Mouse (Mus musculus) small intestine, adult 2 months (tissue): ENCODE measurements around the gene Trex1.

Experiments used
- CTCF ChIP-seq: fragments of 200-500 bp; IDR thresholded peaks from 2 replicates; pipeline ENCODE4 v1.5.1; 2012; ENCODE audit warnings: low read depth, mild to moderate bottlenecking, control low read depth, inconsistent platforms, low read length, moderate library complexity, mixed read lengths; ENCODE audit not compliant: insufficient replicate concordance, insufficient read length; ENCODE audit errors: extremely low read depth
- POLR2A ChIP-seq: fragments of 200-500 bp; IDR thresholded peaks from 2 replicates; pipeline ENCODE4 v1.6.1; 2012; ENCODE audit warnings: low read depth, mild to moderate bottlenecking, control low read depth, inconsistent platforms, low read length, moderate library complexity

DNA sequence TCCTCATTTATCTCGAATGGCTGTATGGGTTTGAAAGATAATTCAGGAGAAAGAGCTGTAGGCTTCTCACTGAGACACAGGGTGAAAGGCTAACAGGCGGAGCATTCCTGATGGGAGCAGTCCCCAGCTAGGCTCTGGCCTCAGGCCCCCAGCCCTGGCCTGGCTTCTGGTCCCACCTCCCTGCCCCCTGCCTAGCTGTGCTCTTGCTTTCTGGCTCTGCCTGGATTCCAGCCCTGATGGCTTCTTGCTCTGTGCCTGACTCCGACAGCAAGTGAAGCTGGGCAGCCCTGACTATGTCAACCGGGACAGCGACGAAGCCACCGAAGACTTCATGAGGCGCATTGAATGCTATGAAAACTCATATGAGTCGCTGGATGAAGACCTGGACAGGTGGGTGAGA lies 51.5 kb downstream of the Trex1 start:
- TF ChIP-seq CTCF (no peak), POLR2A (no peak)
